ENCODE assay signal across 13 mouse cellular contexts in genomic region chr10:26297200-26297599, GRCm38 (mm10).
DNase-seq lines count a peak whose midpoint lies in the region; ATAC-seq and TF ChIP-seq lines count a peak whose summit lies in the region.
"Had no signal": no experiment of that assay in that cellular context is flagged by ENCODE, and none has a peak within 500 bp of the region (broad histone marks: within the 10 kb centered on the region; RNA-seq: fewer than 3 reads in every experiment).

No protein-coding gene starts in this region.

- no peak overlapping the region for H3K27ac ChIP-seq in forebrain, embryonic 14.5 days (ENCODE audit: low read depth, low read length)
- no peak overlapping the region for H3K27ac ChIP-seq in forebrain, embryonic 12.5 days
- H3K27ac ChIP-seq in lung, embryonic 14.5 days (ENCODE audit: low read depth), result no peak overlapping the region
- H3K27ac ChIP-seq: kidney, postnatal 0 days; neural tube, embryonic 13.5 days; stomach, embryonic 15.5 days had no signal

- H3K36me3 ChIP-seq in forebrain, embryonic 14.5 days (ENCODE audit: control insufficient read depth, insufficient read depth, low read length), result peaks cover 26% of the 10 kb centered on the region
- H3K36me3 ChIP-seq in forebrain, embryonic 12.5 days (replicated peaks), result peaks cover 42% of the 10 kb centered on the region
- H3K36me3 ChIP-seq in lung, embryonic 14.5 days (ENCODE audit: insufficient read depth), result peaks cover 31% of the 10 kb centered on the region

- H3K4me1 ChIP-seq in forebrain, embryonic 14.5 days (ENCODE audit: control insufficient read depth, insufficient read depth, low read length), result no peaks in the 10 kb centered on the region
- no peaks in the 10 kb centered on the region for H3K4me1 ChIP-seq in forebrain, embryonic 12.5 days
- no peaks in the 10 kb centered on the region for H3K4me1 ChIP-seq in lung, embryonic 14.5 days (ENCODE audit: insufficient read depth)
- H3K4me1 ChIP-seq: heart, embryonic 12.5 days; neural tube, embryonic 13.5 days; stomach, embryonic 15.5 days had no signal

- 51% methylated on average over 3 of the region's 3 CpGs for WGBS in forebrain, embryonic 14.5 days
- 84% methylated on average over 3 of the region's 3 CpGs for WGBS in forebrain, embryonic 12.5 days
- 73% methylated on average over 3 of the region's 3 CpGs for WGBS in lung, embryonic 14.5 days

- no peak for TF ChIP-seq CTCF in lung, embryonic 14.5 days (IDR thresholded peaks at IDR 0.05; ENCODE audit: low read depth)

- H3K4me3 ChIP-seq in forebrain, embryonic 14.5 days (ENCODE audit: low read depth, low read length), result no peak overlapping the region
- no peak overlapping the region for H3K4me3 ChIP-seq in forebrain, embryonic 12.5 days (replicated peaks)
- no peak overlapping the region for H3K4me3 ChIP-seq in lung, embryonic 14.5 days (ENCODE audit: low read depth, low read length)
- H3K4me3 ChIP-seq: heart, embryonic 12.5 days; neural tube, embryonic 13.5 days; stomach, embryonic 15.5 days had no signal

- H3K9ac ChIP-seq in forebrain, embryonic 14.5 days (ENCODE audit: low read length), result no peak overlapping the region
- H3K9ac ChIP-seq in forebrain, embryonic 12.5 days, result no peak overlapping the region
- H3K9ac ChIP-seq in lung, embryonic 14.5 days, result no peak overlapping the region
- H3K9ac ChIP-seq: heart, embryonic 12.5 days; neural tube, embryonic 13.5 days; stomach, embryonic 15.5 days had no signal

- no peak overlapping the region for H3K4me2 ChIP-seq in forebrain, embryonic 14.5 days (ENCODE audit: low read length)
- no peak overlapping the region for H3K4me2 ChIP-seq in forebrain, embryonic 12.5 days
- no peak overlapping the region for H3K4me2 ChIP-seq in lung, embryonic 14.5 days
- H3K4me2 ChIP-seq: heart, embryonic 12.5 days; neural tube, embryonic 13.5 days; stomach, embryonic 15.5 days had no signal

- no peaks in the 10 kb centered on the region for H3K27me3 ChIP-seq in forebrain, embryonic 14.5 days (replicated peaks; ENCODE audit: control insufficient read depth, insufficient read depth, low read length)
- no peaks in the 10 kb centered on the region for H3K27me3 ChIP-seq in forebrain, embryonic 12.5 days
- no peaks in the 10 kb centered on the region for H3K27me3 ChIP-seq in lung, embryonic 14.5 days (ENCODE audit: insufficient read depth, low read length)
- H3K27me3 ChIP-seq: heart, embryonic 12.5 days; neural tube, embryonic 13.5 days; stomach, embryonic 15.5 days had no signal

- H3K9me3 ChIP-seq in forebrain, embryonic 14.5 days (replicated peaks; ENCODE audit: control insufficient read depth, low read length), result no peaks in the 10 kb centered on the region
- no peaks in the 10 kb centered on the region for H3K9me3 ChIP-seq in forebrain, embryonic 12.5 days
- no peaks in the 10 kb centered on the region for H3K9me3 ChIP-seq in lung, embryonic 14.5 days (ENCODE audit: low read depth, low read length)
- H3K9me3 ChIP-seq: heart, embryonic 12.5 days; neural tube, embryonic 13.5 days; stomach, embryonic 15.5 days had no signal

- peak; percentile 67; the same call in 1 of the 2 replicates for ATAC-seq in forebrain, embryonic 14.5 days
- no peak for ATAC-seq in forebrain, embryonic 12.5 days (ENCODE audit: low FRiP score)
- no peak; the same call in 1 of the 2 replicates for ATAC-seq in lung, embryonic 14.5 days (ENCODE audit: insufficient read depth)

- peak; percentile 55 for DNase-seq in forebrain, embryonic 14.5 days (ENCODE audit: low spot score)
- peak; percentile 22 for DNase-seq in lung, embryonic 14.5 days
- no peak for DNase-seq in lung, postnatal 36 days
- peak; percentile 98 for DNase-seq in gonadal fat pad, adult 2 months (ENCODE audit: low read depth)
- peak; percentile 40 to 51 for DNase-seq in right cerebral cortex, postnatal 10 days (ENCODE audit: low spot score in 2 of 2)
- DNase-seq in natural killer cell, adult 2 months (ENCODE audit: low spot score in 2 of 2), result no peak
- DNase-seq in embryo, embryonic 11 days, result no peak
- DNase-seq: lung, adult 2 months had no signal

Comparison
In these comparisons a context has a peak if more than half of its experiments do, and no peak if none do; other contexts are left out.
1. DNase-seq: peak in forebrain, embryonic 14.5 days (single experiment), lung, embryonic 14.5 days (single experiment), gonadal fat pad, adult 2 months (single experiment) and right cerebral cortex, postnatal 10 days (2 of 2); none in lung, postnatal 36 days (single experiment), natural killer cell, adult 2 months (0 of 2) and embryo, embryonic 11 days (single experiment).